Mouse (Mus musculus) lung, embryonic 16.5 days (tissue): ENCODE data around the gene Doc2a. TPM values are rescaled to one million over a fixed set of nuclear protein-coding genes. Genes with fewer than 3 reads are reported as not detected.

ENCODE experiments used
- ATAC-seq: fragments of 200-750 bp; cut with Nextera tagmentation; 2 replicates; pipeline ENCODE4 v1.8.0; 2017; ENCODE audit warnings: low read depth, mild to moderate bottlenecking, moderate library complexity
- H3K27ac ChIP-seq: fragments of 300-500 bp; sonication (generic); 2 replicates; pipeline ENCODE4 v1.5.1; 2014; ENCODE audit warnings: mild to moderate bottlenecking, control low read depth, low read length
- H3K27me3 ChIP-seq: fragments of 300-500 bp; sonication (generic); 2 replicates; pipeline ENCODE4 v1.6.1; 2014; ENCODE audit warnings: low read depth, low read length, mixed read lengths; ENCODE audit not compliant: control insufficient read depth, insufficient read depth
- H3K36me3 ChIP-seq: fragments of 300-500 bp; sonication (generic); 2 replicates; pipeline ENCODE4 v1.6.1; 2014; ENCODE audit warnings: low read length; ENCODE audit not compliant: control insufficient read depth, insufficient read depth
- H3K4me1 ChIP-seq: fragments of 300-500 bp; sonication (generic); replicated peaks from 2 replicates; pipeline ENCODE4 v1.6.1; 2014; ENCODE audit warnings: low read length, mixed read lengths; ENCODE audit not compliant: control insufficient read depth, insufficient read depth
- H3K4me2 ChIP-seq: fragments of 300-500 bp; sonication (generic); 2 replicates; pipeline ENCODE4 v1.6.1; 2014; ENCODE audit warnings: low read depth, low read length, control low read depth
- H3K4me3 ChIP-seq: fragments of 300-500 bp; sonication (generic); 2 replicates; pipeline ENCODE4 v1.5.1; 2014; ENCODE audit warnings: mild to moderate bottlenecking, low read length, control low read depth
- H3K9ac ChIP-seq: fragments of 300-500 bp; sonication (generic); 2 replicates; pipeline ENCODE4 v1.6.1; 2014; ENCODE audit warnings: low read length, control low read depth
- H3K9me3 ChIP-seq: fragments of 300-500 bp; sonication (generic); 2 replicates; pipeline ENCODE4 v1.6.1; 2016; ENCODE audit warnings: low read length; ENCODE audit not compliant: control insufficient read depth
- WGBS: fragments of 180-500 bp; shearing (Covaris S2); extraction: QIAGEN DNeasy Blood & Tissue Kit; methylation state at CpG from one replicate; pipeline ENCODE4 v1.1.7; 2014; 5-methylcytosine and 5-hydroxymethylcytosine counted together
- polyA plus RNA-seq: library from polyadenylated mRNA; unstranded; fragments of >200 nt; fragmentation: Nextera tagmentation; extraction: Ambion mirVana; gene quantifications from 2 replicates; pipeline ENCODE4 v1.2.1, GENCODE M21; 2015

Gene Doc2a
- 0.49 and 0.63 TPM in 2 replicates for polyA plus RNA-seq

DNA sequence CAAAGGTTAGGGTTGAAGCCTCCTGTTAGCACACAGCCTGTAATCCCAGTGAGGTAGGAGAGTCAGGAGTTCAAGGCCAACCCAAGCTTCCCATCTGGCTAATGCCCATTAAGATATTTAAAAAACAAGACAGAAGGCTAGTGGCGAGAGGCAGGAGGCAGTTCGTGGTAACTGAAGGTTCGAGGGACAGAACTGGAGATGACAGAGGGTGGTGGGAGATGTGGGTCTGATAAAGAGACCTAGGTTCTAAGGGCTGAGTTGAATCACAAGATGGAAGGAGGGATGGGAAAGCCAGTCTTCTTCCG is at the start of gene Doc2a:
Gene Doc2a, plus strand, starts transcription at position 301 of the 305 bp plus-strand sequence.
- H3K4me1 ChIP-seq: peaks cover 8% of the 10 kb centered on the region; the same call in 1 of the 2 replicates
- peak within 1 kb of the TSS; percentile 56 for H3K4me3 ChIP-seq
- no peaks in the 10 kb centered on the region for H3K9me3 ChIP-seq
- no peak within 1 kb of the TSS for H3K27ac ChIP-seq
- peaks cover 25% of the 10 kb centered on the region for H3K27me3 ChIP-seq
- 0 out of 2 replicates have a peak, but pooled peaks cover 4% of the 10 kb centered on the region for H3K36me3 ChIP-seq
- H3K4me2 ChIP-seq: peak within 1 kb of the TSS; percentile 96
- no peak for ATAC-seq
- 30% methylated on average over 4 of the region's 4 CpGs for WGBS
- peak within 1 kb of the TSS; percentile 62 for H3K9ac ChIP-seq

DNA sequence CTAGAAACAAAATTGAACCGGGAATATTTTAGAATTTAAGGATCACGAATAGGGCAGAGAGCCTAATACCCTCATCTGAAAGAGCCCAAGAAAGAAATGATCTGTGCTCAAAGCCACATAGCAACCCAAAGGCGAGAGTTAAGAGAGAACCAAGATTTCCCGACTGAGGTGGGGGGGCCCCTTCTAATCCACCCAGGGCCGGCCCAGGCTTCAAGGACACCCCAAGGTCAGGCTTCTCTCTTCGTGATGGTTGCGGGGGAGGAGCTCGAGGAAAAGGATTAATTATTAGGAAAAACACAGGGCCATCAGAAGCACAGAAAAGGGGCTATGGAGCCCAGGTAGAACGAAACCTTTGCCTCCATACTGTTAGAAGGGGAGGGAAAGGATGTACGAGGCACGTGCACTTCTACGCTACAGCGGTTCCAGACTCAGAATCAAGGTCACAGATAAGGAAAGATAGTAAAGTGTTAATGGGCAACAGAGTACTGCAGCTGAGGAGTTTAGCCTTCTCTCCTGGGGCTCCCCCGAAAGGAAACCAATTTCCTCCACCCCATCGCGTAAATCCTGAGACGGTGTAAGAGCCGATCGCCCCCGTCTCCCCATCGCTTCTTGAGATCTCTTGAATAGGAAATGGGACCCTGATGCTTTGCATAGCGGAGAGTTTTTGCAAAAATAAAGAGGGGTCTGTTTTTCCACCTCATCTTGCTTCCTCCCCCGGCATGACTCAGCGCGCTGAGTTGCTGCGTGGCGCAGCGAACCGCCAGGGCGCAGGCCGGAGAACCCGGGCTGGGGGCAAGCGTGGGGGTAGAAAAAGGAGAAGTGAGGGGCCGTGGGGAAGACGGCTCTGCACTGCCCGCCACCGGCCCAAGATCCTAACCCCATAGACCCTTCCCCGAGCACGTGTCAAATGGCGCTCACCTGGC is 48.8 kb upstream of the Doc2a start:
- WGBS: under 1% methylated on average over 39 of the region's 40 CpGs
- Histone ChIP-seq H3K9me3 (no peaks in the 10 kb centered on the region), H3K9ac (peak overlapping the region; percentile 86), H3K4me1 (peaks cover 26% of the 10 kb centered on the region), H3K27me3 (no peaks in the 10 kb centered on the region), H3K4me2 (peak overlapping the region; percentile 88), H3K27ac (peak overlapping the region; percentile 87), H3K4me3 (peak overlapping the region; percentile 74), H3K36me3 (peaks cover 24% of the 10 kb centered on the region)
- ATAC-seq: no peak

DNA sequence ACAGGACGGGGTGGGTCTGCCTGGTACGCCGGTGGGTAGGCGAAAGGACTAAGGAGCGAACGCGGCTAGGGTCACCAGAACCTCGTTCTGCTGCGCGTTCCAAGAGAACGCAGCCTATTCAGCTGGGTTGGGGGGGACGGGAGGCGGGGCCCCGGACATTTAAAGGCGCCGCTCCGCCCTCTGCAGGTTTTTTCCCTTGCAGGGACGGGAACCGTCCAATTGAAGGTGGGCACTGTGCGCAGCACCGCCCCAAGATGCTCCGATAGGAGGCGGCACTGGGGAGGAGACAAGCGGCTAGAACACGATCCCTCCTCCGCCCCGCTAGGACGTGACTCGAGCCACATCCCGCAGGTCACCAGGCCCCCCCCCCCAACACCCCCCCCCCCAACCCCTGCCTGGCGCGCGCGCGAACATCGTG is 48.2 kb upstream of the Doc2a start:
- WGBS: 0% methylated on average over 31 of the region's 36 CpGs
- no peaks in the 10 kb centered on the region for H3K27me3 ChIP-seq
- H3K4me1 ChIP-seq: peaks cover 26% of the 10 kb centered on the region
- peak overlapping the region; percentile 74 for H3K4me3 ChIP-seq
- H3K27ac ChIP-seq: peak overlapping the region; percentile 98
- ATAC-seq: peak; percentile 98
- no peaks in the 10 kb centered on the region for H3K9me3 ChIP-seq
- H3K36me3 ChIP-seq: peaks cover 24% of the 10 kb centered on the region
- peak overlapping the region; percentile 88 for H3K4me2 ChIP-seq
- H3K9ac ChIP-seq: peak overlapping the region; percentile 86

DNA sequence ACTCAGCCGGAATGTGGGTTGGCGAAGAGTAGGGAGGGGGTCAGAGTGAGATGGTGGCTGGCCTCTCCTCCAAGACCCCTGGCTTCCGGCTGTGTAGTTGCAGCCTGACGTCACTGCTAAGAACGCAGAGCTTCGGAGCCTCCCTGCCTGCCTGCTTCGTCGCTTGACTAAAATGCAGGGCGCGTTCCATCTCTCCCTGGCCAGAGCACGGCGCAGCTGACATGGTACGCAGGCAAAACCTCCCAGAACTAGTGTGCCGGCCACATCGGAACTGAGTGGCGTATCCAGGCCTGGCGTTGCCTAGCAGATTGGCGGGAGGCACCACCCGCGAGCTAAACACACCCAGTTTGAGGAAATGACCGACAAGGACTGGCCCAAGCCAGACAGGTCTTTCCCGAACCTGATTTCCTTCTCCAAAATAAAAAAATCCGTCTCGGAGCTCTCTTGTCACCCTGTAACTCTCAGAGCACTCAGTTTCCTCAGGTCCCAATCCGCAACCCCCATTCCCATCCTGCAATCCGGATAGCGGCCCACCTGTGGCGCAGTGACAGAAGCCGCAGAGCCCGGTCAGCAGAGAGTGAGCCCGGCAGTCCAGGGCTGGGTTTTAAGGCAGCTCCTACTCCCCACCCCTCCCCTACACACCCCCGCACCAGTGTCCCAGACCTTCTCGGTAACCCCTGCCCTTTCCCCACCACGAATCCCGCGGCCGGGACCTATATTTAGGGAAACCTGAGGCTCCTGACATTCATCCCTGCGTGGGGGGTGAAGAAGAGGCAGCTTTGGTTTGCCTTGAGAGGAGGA is 47.5 kb upstream of the Doc2a start:
- H3K9ac ChIP-seq: peak overlapping the region; percentile 74
- ATAC-seq: peak; percentile 94
- no peaks in the 10 kb centered on the region for H3K9me3 ChIP-seq
- peak overlapping the region; percentile 74 for H3K4me3 ChIP-seq
- H3K27ac ChIP-seq: peak overlapping the region; percentile 98
- no peaks in the 10 kb centered on the region for H3K27me3 ChIP-seq
- peaks cover 26% of the 10 kb centered on the region for H3K4me1 ChIP-seq
- peaks cover 22% of the 10 kb centered on the region for H3K36me3 ChIP-seq
- 2% methylated on average over 37 of the region's 38 CpGs for WGBS
- H3K4me2 ChIP-seq: peak overlapping the region; percentile 72

DNA sequence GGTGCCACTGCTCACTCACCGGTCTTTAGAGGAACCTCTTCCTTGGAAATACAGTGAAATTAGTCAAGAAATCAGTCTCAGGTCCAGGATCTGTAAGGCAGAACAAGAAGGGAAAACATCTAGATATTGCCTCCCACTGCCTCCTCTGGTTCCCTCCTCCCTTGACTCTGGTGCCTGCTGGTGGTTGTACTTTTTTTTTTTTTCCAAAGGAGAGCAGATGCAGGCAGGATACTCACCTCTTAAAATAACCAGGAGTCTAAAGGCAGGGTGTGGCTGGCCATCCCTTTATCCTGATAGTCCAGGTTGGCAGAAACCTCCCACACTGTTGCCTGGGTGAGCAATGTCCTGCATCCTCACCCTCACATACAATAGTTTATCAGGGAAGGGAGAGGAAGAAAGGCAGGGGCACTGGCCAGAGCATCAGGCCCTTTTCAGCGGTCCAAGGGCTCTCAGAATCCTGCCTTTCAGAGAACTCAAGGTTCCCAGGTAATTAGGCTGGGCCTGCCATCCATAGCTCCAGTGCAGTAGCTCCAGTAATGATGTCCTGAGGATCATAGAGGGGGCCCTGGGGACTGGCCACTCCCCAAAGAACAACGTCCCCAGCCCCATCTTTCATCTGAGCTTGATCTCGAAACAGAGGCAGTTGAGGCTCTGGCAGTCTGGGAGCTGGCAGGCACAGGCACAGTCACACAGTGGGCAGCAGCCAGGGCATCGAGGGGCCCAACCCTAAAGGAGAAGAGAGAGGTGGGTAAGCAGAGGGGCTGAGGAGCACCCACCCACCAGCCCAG is 46.8 kb upstream of the Doc2a start:
- no peak for ATAC-seq
- H3K4me1 ChIP-seq: peaks cover 26% of the 10 kb centered on the region
- H3K9me3 ChIP-seq: no peaks in the 10 kb centered on the region
- peaks cover 16% of the 10 kb centered on the region for H3K36me3 ChIP-seq
- peak overlapping the region; percentile 74 for H3K9ac ChIP-seq
- peak overlapping the region; percentile 72 for H3K4me2 ChIP-seq
- 56% methylated on average over 5 of the region's 5 CpGs for WGBS
- no peaks in the 10 kb centered on the region for H3K27me3 ChIP-seq
- peak overlapping the region; percentile 98 for H3K27ac ChIP-seq
- peak overlapping the region; percentile 74 for H3K4me3 ChIP-seq

DNA sequence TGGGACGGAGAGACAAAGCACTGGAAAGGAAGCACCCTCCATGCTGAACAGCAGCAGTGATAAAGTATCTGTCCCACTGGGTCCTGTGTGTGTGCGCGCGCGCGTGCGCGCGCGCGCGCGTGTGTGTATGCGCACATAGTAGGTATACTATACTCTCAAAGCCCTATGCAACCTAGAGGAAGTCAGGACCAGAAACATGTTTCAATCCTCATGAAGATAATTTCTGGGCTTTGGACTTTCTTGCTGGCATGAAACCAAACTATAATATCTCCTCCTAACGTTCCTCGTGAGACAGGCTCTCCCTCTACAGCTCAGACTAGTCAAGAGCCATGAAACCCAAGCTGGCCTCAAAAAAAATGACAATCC is 46.2 kb upstream of the Doc2a start:
- WGBS: 90% methylated on average over 16 of the region's 16 CpGs

DNA sequence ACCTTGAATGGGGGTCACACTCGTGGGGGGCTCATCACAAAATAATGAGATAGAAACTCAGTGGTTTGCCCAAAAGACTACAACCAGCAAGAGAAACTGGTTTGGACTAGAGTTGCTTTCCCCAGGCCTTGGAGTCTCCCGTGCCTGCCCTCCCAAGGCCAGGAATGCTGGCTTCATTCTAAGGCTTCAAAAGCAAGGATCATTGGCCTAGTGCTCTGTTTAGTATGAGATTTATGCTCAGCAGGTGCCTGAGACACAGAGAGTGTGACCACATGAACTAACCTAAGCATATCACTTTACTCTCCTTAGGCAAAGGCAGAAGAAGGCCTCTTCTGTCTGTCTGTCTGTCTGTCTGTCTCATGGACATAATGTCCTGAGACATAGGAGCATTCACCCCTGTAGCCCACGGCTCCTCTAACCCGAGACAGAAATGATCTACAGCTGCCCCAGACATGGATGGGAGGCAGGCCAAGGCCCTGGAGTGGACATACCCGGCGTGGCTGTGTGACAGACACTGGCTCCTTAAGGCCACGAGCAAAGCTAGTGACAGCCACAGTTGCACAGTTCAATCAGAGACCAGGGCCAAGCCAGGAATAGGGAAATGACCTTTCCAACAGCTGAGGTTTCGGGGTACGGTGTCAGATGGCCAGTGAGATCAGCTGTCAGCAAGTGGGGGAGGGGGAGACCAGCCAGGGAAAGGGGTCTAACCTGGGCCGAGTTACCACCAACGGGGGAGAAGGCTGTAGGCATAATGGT is 44.9 kb upstream of the Doc2a start:
- Histone ChIP-seq H3K36me3 (peaks cover 2% of the 10 kb centered on the region; the same call in 1 of the 2 replicates), H3K4me2 (no peak overlapping the region), H3K4me1 (peaks cover 28% of the 10 kb centered on the region), H3K9ac (no peak overlapping the region), H3K27ac (no peak overlapping the region), H3K27me3 (no peaks in the 10 kb centered on the region), H3K9me3 (no peaks in the 10 kb centered on the region), H3K4me3 (no peak overlapping the region)
- 81% methylated on average over 11 of the region's 11 CpGs for WGBS
- ATAC-seq: no peak

More for the DNA sequence above, 46.2 kb upstream of the Doc2a start:
- Histone ChIP-seq H3K27ac (no peak overlapping the region), H3K36me3 (peaks cover 12% of the 10 kb centered on the region), H3K4me2 (no peak overlapping the region), H3K9me3 (no peaks in the 10 kb centered on the region), H3K9ac (0 out of 2 replicates have a peak overlapping the region, but pooled peaks have one; percentile 74), H3K27me3 (no peaks in the 10 kb centered on the region), H3K4me3 (no peak overlapping the region), H3K4me1 (peaks cover 26% of the 10 kb centered on the region)
- ATAC-seq: no peak

DNA sequence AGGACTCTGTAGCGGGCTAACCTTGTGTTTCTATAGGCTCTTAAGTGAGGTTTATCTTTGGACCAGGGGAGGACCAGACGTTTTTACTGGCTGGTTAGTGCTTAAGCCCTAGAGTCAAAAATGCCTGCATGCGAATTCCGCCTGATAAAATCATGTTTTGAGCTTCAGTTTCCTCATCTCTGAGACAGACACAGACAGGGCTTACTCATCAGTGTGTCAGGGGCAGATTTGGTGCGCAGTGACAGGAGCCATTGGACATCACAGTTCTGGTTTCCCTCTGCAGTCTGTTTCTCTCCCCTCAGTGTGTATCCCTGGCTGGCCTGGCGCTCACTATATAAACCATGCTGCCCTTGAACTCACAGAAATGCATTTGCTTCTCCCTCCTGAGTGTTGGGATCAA is 44.0 kb upstream of the Doc2a start:
- ATAC-seq: no peak
- peaks cover 28% of the 10 kb centered on the region for H3K4me1 ChIP-seq
- H3K4me3 ChIP-seq: no peak overlapping the region
- no peaks in the 10 kb centered on the region for H3K9me3 ChIP-seq
- H3K27me3 ChIP-seq: no peaks in the 10 kb centered on the region
- no peak overlapping the region for H3K4me2 ChIP-seq
- H3K9ac ChIP-seq: no peak overlapping the region
- H3K36me3 ChIP-seq: peaks cover 2% of the 10 kb centered on the region; the same call in 1 of the 2 replicates
- no peak overlapping the region for H3K27ac ChIP-seq
- 78% methylated on average over 6 of the region's 6 CpGs for WGBS
